Mouse (Mus musculus): ENCODE results near the gene Mapk7.

DNA sequence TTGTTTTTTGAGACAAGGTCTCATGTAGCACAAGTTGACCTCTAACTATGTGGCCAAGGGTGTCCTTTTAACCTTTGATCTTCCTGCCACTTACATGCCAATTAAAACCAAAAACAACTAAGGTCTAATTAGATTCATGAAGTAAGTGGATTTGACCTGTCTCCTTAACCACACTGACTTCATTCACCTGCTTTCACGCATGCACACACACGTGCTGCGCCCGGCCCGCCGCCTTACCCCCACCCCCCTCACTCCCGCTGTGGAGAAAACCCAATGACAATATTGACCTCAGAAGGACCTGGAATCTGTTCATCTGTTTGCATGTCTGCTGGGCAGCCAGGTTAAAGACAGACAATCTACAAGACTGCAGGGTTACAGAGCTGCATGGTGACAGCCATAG is 46.4 kb upstream of the Mapk7 start:
- TF ChIP-seq CTCF (IDR thresholded peaks at IDR 0.05) (no peak), EP300 (IDR thresholded peaks at IDR 0.05) (no peak)
